Mouse (Mus musculus): ENCODE results near the gene Trmt44.

Trmt44 gene

GRCm38 (mm10) chr5:35574653-35575599 lies at the start of gene Trmt44:
TSS of gene Trmt44 (minus strand) at chr5:35575070.
- DNase-seq (ENCODE audit: low spot score in 2 of 2): peak; percentile 91 to 94

DNA sequence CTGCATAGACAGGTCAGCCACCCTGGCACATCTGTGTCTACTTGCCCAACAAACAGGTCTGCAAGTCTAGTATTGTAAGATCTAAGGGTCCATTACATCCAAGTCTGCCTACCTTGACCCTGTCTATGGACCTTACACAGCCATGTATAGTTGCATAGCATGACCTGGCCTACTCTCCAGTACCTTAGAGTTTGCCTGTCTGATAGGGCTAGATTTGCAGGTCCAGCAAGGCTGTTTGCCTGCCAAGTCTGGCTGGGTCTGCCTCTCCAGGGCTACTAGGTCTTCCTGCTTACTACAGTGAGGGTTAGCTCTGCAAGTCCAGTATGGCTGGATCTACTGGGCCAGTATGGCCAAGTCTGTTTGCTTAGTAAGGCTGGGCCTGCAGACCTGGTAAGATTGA lies 49.0 kb upstream of the Trmt44 start:
- no peak for DNase-seq (ENCODE audit: low spot score in 2 of 2)

- no peak for DNase-seq (ENCODE audit: low spot score in 2 of 2)
Measured at GRCm38 (mm10) chr5:35621114-35621513, 46.2 kb upstream of the Trmt44 start.

- no peak for DNase-seq (ENCODE audit: low spot score in 2 of 2)
Measured at GRCm38 (mm10) chr5:35616943-35617342, 42.1 kb upstream of the Trmt44 start.

GRCm38 (mm10) chr5:35612722-35613121 lies 37.9 kb upstream of the Trmt44 start:
- DNase-seq (ENCODE audit: low spot score in 2 of 2): no peak

DNA sequence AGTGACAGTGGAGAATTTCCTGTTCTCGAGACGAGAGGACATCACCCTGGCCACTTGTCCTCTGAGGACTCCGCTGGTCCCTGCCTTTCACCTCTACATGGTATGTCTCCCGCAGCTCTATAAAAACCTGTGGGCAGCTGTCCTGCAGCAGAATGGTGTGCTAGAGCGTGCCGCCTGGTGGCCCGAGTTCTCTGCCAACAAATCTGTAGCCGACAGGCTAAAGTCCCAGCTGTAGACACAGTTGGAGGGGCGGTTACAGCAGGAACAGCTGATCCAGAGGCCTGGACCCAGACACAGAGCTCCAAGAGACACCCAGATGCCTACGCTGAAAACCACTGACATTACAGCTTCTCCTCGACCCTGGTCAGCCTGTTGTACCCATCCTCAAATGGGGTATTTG lies 37.0 kb upstream of the Trmt44 start:
- DNase-seq (ENCODE audit: low spot score in 2 of 2): no peak

DNA sequence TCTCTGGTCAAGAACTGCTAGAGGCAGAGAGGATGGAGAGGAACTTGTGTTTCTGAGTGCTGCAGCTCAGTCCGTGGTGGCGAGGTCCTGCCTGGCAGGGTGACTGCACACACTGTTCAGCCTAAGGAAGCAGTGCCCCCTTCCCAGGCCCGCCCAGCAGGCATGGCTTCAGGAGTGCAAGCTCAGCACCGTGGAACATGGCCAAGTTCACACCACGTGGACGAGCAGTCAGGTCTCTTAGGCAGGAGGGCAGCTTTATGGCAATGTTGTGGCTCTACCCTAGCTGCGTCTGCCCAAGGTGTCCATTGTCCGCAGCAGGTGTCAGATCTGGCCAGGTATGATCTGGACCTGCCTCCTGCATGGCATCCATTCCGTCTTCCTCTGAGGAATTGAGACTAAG lies 36.3 kb upstream of the Trmt44 start:
- DNase-seq (ENCODE audit: low spot score in 2 of 2): no peak

- DNase-seq (ENCODE audit: low spot score in 2 of 2): no peak
Measured at GRCm38 (mm10) chr5:35610381-35610780, 35.5 kb upstream of the Trmt44 start.

DNA sequence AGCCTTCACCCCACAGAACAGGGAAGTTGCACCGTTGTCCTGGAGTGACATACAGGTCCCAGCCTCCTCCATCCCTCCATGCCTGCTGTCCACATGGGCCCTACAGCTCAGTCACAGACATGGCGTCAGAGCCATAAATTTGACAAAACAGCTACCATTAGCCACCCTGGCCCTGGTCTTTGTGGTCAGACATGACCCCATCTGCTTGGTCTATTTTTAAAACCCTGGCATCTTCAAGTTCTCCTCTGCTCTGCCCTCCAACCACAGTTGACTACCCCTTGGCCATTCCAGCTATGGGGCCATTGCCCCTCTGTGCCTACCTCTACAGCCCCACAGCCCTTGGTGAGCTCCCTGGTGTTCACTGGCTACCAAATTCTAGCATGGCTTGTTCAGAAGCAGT lies 35.1 kb upstream of the Trmt44 start:
- no peak for DNase-seq (ENCODE audit: low spot score in 2 of 2)

DNA sequence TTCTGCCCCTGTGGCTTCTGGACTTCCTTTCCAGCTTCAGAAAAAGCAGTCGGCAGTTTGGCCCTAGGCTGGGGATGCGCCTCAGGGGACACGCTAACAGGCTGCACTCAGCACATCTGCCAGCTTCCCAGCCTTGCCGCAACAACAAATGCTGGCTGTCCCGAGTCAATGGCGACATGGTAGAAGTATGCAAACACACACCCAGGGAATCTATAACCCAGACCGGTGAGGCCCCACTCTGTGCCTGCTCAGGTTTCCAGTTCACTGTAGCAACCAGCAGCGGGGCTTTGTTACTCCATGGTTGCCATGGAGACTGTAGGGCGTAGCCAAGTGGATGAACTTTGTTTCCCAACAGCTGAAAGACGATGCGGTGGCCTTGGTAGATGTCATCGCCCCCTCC lies 34.5 kb upstream of the Trmt44 start:
- no peak for DNase-seq (ENCODE audit: low spot score in 2 of 2)

- no peak for DNase-seq (ENCODE audit: low spot score in 2 of 2)
Measured at GRCm38 (mm10) chr5:35608559-35608958, 33.7 kb upstream of the Trmt44 start.

- DNase-seq (ENCODE audit: low spot score in 2 of 2): no peak
Measured at GRCm38 (mm10) chr5:35607784-35608183, 32.9 kb upstream of the Trmt44 start.

- no peak for DNase-seq (ENCODE audit: low spot score in 2 of 2)
Measured at GRCm38 (mm10) chr5:35606800-35607199, 31.9 kb upstream of the Trmt44 start.

GRCm38 (mm10) chr5:35605355-35605754 lies 30.5 kb upstream of the Trmt44 start:
- no peak for DNase-seq (ENCODE audit: low spot score in 2 of 2)

DNA sequence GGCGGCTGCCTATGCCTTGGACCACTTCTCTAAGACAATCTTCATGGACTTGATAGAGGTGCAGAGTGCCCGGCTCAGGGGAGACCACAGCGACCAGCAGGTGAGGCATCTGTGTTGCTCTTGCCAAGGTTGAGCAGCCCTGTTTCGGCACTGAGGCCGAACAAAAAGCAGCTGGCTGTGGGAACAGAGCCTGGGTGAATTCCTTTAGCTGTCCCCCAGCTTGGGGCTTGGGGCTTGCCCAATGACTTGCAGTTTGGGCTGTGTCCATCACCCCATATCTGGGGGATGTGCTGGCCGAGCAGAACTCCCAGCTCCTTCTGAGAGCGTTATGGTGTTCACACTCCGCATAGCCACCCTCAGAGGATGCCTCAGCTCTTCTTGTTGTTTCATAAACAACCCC lies 26.7 kb upstream of the Trmt44 start:
- no peak for DNase-seq (ENCODE audit: low spot score in 2 of 2)

GRCm38 (mm10) chr5:35600233-35600632 lies 25.4 kb upstream of the Trmt44 start:
- DNase-seq (ENCODE audit: low spot score in 2 of 2): no peak

DNA sequence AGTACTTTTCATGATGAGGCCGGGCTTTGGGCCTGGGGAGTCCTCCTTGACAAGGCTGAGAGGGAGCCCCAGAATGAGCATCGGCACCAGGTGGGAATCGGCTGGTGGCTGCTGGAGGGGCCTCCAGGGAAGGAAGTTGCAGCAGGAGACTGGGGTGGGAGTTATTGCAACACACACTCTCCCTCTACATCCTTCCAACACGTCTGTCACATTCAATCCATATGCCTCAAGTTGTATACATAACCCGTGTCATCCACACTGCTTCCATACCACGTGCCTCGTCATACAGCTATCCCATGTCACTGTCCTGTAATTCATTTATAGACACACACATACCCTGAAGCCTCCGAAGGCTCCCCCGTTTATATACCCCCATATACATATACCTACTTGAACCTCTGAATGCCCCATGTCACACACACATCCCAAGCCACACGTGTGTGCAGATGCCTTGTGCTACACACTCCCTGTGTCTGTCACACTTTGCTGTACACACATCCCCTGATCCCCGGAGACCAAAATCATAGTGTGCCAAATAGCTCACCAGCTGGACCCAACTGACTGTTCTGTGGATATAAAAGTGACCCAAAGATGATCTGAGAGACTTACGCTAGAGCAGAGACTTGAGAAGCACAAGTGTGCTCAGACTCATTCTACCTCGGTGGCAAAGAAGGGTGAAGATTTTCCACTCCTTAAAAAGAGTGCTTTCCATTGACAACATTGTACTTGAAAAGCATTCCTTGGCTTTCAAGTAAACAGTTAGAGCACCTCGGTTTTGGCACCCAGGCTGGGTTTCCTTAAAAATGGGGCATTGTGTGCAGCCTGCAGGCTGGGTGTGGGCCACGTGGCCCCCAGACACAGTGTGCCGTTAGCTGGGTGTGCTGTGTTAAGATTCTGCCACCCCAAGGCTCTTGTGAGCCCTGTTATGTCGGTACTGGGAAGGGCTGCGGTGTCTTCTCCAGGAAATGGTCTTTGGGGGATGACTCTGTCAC lies 21.6 kb upstream of the Trmt44 start:
- DNase-seq (ENCODE audit: low spot score in 2 of 2): no peak

GRCm38 (mm10) chr5:35595706-35596105 lies 20.8 kb upstream of the Trmt44 start:
- DNase-seq (ENCODE audit: low spot score in 2 of 2): peak; percentile 34 to 41

DNA sequence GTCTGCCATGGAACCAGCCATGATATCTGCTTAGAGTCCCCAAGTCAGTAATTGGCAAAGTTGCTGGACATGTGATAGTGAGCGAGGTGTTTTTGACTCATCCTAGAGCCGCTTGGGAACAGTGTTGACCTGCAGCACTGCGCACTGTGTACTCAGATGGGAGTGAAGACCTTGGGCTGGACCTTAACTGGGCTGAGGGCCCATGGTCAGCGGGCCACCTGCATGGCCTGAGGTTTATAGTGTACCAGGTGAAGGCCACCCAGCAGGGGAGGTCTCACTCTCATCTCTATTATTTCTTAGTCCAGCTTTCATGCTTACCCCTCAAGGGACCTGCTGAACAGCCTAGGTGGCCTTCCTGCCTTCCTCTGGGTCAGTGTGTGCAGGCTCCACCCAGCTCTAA lies 19.9 kb upstream of the Trmt44 start:
- DNase-seq (ENCODE audit: low spot score in 2 of 2): no peak

- no peak for DNase-seq (ENCODE audit: low spot score in 2 of 2)
Measured at GRCm38 (mm10) chr5:35593272-35593671, 18.4 kb upstream of the Trmt44 start.

DNA sequence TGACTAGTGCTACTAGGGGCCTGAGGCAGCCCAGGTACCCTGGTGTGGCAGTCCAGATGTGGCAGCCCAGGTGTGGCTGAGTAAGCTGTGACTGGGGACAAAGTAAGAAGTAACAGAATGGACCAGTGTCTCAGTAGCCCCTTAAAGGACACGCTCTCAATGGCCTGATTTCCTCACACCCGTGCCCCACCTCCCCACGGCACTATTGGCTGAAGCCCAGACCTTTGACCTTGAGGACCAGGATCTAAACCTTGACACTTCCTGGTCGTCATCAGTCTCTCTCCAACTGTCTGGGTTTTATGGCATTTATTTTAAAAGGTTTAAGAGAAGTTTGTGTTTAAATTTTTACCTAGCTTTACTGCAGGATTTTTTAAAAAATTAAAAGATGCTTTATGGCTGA lies 18.0 kb upstream of the Trmt44 start:
- no peak for DNase-seq (ENCODE audit: low spot score in 2 of 2)

DNA sequence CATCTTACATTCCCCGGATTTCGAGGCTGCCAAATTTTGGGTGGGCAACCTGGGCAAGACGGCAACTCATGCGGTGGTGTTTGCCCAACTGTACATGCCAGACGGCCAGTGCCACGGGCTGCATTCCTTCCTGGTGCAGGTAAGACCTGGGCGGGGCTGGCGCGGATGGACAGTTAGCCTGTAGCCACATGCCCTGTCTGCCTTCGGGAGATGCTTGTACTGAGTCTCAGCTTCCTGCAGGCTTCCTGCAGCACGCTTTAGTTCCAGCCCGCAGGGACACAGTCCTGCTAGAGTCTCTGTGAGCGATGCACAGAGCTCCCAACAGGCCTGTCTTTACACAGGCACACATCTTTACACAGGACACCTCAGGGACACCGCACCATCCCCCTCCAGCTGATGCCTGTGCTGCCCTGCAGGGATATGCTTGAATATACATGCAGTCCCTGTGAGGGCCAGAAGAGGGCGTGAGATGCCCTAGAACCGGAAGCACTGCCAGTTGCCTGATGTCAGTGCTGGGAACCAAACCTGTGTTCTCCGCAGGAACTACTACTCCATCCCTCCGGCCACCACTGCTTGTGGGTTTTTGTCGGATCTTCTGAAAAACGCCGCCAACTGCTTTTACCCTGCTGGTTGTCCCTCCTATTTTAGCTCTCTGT lies 17.3 kb upstream of the Trmt44 start:
- DNase-seq (ENCODE audit: low spot score in 2 of 2): no peak
